Mouse (Mus musculus) spleen, adult 2 months (tissue): Measurements from ENCODE around the gene Clec10a.

Experiments used
- CTCF ChIP-seq: fragments of 200-500 bp; IDR thresholded peaks from 2 replicates; pipeline ENCODE4 v1.5.1; 2011; ENCODE audit warnings: mild to moderate bottlenecking, inconsistent platforms; ENCODE audit not compliant: insufficient read depth, insufficient read length, insufficient replicate concordance; ENCODE audit errors: extremely low read depth
- POLR2A ChIP-seq: fragments of 200-500 bp; IDR thresholded peaks from 2 replicates; pipeline ENCODE4 v1.6.1; 2011; ENCODE audit warnings: low read depth, low read length, inconsistent platforms

DNA sequence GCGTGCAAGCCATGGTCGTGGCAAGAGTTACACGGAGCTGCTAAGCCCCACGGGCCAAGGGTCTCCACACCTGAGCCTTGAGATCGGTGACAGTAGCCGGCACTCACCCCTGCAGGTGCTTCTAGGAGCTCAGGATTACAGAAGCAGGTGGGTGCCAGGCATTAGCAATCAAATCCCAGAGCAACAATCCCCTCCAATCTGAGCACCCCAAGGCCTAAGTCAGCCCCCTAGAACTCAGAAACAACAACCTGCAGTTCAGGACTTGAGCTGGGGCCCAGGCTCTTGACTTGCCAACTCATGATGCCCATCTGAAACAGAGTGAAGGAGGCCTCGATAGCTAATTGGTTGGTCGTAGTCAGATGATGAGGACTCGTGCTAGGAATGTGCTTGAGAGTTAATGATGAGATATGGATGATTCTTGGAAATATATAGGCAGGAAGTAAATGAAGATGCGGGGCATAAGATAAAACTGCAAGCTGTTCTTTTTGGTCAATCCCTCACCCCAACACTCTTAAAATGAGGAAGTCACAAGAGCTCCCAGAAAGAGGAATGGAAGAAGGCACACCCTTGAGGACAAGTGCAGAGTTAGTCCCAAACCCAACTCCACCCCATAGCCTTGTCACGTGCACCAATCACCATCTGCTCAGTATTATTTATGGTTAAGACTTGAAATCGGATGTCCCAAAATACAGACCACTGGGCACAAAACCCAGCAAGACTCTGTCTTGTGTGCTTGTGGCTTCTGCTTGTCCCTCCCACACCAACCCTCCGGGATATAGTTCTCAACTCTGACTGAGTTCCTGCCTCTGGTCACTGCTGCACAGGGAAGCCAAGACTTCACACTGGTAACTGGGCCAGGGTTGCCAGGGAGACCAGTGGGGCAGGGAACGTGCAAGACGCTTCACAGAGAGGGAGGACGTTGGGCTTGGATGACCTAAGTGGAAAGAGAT, 10.2 kb downstream of the Clec10a start:
- TF ChIP-seq CTCF, result no peak
- no peak for TF ChIP-seq POLR2A
